Mouse (Mus musculus) adrenal gland, postnatal 4 days (tissue): ENCODE results near the gene Rnh1. TPM values are rescaled to one million over a fixed set of nuclear protein-coding genes. Genes with fewer than 3 reads are reported as not detected.

Experiments used
- DNase-seq, 2 experiments: peaks; one replicate each; pipeline ENCODE4 v3.0.0; 2021 to 2022; ENCODE audit warnings: low spot score in 2 of 2, mixed read lengths in 2 of 2
- long read RNA-seq, 2 experiments: library from polyadenylated mRNA; stranded (forward); transcript quantifications; one replicate each; pipeline ENCODE4 v2.0.0; 2021
- total RNA-seq, 2 experiments: library from RNA; stranded (reverse); gene quantifications; 2 replicates each; pipeline ENCODE4 v1.2.3; 2021

Gene Rnh1
- total RNA-seq, result 100 to 1,000 TPM; 179 to 186 TPM
- long read RNA-seq, experiment 1, transcript Rnh1-201 (10 exons, 2,091 nt), result major isoform, 118 of 286 reads
- long read RNA-seq, experiment 1, transcript Rnh1-202 (10 exons, 1,656 nt), result minor isoform, 76 of 286 reads
- long read RNA-seq, experiment 1, transcript Rnh1-204 (10 exons, 1,658 nt), result minor isoform, 8 of 286 reads
- long read RNA-seq, experiment 1, partial matches to known transcripts, result 76 of 286 reads
- long read RNA-seq, experiment 1, other reads (novel, unspliced or antisense), result 8 of 286 reads
- long read RNA-seq, experiment 2, transcript Rnh1-204 (10 exons, 1,658 nt), result minor isoform, 13 of 484 reads
- long read RNA-seq, experiment 2, transcript Rnh1-202 (10 exons, 1,656 nt), result minor isoform, 135 of 484 reads
- long read RNA-seq, experiment 2, transcript Rnh1-201 (10 exons, 2,091 nt), result major isoform, 220 of 484 reads
- long read RNA-seq, experiment 2, partial matches to known transcripts, result 81 of 484 reads
- long read RNA-seq, experiment 2, other reads (novel, unspliced or antisense), result 35 of 484 reads

GRCm38 (mm10) chr7:141172116-141173006, at the start of gene Rnh1:
Rnh1 (minus strand) TSS chr7:141172857.
- peak; percentile 76 to 82 for DNase-seq

GRCm38 (mm10) chr7:141222126-141222467, 49.4 kb upstream of the Rnh1 start:
- no peak for DNase-seq

GRCm38 (mm10) chr7:141221249-141222125, 48.8 kb upstream of the Rnh1 start:
- peak; percentile 90 to 96 for DNase-seq

DNA sequence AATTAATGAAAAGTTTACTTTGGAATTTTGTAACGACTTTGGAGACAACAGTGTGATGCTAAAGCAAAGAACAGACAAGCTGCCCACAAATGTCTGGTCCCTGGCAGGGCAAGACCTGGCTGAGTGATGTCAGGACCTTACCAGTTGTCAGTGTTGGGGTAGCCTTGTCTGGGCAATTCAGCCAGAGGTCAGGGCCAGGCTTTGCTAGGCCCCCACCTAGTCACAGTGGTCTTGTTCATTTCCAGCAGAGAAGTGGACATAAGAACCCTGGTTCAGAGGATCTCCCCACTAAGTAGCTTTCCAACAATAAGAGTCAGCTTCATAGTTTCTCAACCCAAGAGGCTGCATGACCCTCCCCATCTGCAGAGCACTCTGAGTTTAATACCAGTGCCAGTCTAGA, 47.7 kb upstream of the Rnh1 start:
- no peak for DNase-seq

- DNase-seq, result no peak
These were observed 47.0 kb upstream of the Rnh1 start for GRCm38 (mm10) chr7:141219558-141220099.

DNA sequence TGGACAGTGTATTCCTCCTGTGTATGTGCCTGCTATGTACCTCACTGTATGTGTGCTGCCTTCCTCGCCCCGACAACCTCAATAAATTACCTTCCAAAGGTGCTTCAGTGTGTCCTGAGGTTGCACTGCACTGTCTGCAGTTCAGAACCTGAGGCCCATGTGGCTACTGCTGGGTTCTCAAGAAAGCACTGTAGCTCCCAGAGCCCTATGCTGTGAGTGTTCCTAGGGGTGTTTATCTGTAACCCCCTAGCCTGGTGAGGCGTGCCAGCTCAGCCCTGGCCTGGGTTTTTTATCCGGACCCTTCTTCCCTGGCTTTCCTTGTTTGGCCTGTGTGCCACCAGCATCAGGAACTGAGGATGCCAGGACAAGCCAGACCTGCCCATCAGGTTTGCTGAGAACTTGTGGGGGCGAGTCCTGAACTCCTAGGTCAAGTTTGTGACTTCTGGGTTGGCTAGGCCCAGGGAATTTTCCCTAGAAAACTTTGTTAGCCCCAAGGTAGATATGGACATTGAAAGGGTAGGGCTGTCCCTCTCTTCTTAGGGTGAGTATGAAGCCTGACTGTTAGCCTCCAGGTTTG, 46.0 kb upstream of the Rnh1 start:
- no peak for DNase-seq

DNA sequence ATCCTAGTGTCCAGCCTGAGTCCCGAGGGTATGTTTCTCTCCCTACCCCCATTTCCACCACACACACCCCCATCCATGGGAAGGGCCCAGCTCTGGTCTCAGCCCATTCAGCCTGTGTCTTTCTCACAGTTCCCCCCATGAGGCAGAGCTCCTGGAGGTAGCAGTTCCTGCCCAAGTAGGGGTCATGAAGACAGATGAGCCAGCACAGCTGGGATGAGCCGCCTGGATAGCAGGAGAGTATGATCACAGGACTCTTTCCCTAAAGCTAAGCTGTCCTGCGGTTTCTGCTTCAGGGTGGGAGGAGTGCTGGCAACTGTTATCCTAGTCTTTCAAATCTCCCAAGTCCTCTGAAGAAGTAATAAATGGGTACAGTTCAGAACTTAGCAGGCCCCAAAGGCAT, 45.5 kb upstream of the Rnh1 start:
- DNase-seq, result no peak

- no peak for DNase-seq
These were observed 44.8 kb upstream of the Rnh1 start for GRCm38 (mm10) chr7:141217343-141218013.

DNA sequence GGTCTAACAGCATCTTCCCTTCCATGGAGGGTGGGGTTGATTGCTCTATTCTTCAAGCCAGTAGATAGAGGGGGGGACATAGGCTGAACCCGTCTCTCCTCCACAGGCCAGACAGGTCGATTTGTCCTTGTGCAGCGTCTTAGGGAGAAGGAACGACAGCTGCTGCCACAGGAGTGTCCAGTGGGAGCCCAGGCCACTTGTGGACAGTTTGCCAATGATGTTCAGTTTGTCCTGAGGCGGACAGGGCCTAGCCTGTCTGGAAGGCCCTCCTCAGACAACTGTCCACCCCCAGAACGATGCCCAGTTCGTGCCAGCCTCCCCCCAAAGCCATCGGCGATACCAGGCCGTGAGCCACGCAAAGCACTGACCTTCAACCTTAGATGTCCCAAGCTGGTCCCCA, 44.2 kb upstream of the Rnh1 start:
- no peak for DNase-seq

DNA sequence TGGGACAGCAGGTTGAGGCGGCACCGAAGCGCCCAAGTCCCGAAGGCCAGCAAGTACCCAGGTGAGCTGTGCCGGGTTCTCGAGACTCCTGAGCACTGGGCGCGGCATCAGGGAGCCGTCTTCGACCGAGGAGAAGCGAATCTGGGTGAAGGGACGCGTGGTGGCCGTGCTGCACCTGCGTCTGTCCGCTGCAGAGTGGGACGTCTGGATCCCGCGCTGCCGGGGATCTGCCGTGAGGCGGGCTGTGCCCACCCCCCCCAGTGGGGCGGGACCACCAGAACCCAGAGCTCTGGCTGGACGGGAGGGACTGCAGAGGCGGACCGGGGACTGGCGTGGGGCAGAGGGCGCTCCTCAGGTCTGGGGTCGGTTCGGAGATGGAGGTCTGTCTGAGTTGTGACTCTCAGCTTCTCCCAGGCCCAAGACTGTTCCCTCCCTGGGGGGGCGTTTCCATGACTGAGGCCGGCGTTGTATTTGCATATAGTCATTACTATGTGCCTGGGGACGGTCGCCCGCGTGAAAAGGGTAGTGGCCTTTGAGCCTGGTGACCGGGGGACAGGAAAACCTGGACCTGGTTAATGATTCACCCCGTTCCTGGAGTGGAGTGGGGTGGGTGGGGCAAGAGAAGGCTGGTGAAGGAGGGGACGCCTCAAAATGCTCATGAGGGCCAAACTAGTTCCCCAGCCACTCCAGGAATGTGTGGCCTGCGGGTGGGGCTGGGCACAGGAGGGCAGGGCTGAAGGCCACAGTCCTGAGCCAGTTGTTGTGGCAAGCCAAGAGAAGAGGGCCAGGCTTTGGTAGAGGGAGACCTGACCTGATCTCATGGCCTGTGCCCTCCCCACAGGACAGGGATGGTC, 43.5 kb upstream of the Rnh1 start:
- no peak for DNase-seq

DNA sequence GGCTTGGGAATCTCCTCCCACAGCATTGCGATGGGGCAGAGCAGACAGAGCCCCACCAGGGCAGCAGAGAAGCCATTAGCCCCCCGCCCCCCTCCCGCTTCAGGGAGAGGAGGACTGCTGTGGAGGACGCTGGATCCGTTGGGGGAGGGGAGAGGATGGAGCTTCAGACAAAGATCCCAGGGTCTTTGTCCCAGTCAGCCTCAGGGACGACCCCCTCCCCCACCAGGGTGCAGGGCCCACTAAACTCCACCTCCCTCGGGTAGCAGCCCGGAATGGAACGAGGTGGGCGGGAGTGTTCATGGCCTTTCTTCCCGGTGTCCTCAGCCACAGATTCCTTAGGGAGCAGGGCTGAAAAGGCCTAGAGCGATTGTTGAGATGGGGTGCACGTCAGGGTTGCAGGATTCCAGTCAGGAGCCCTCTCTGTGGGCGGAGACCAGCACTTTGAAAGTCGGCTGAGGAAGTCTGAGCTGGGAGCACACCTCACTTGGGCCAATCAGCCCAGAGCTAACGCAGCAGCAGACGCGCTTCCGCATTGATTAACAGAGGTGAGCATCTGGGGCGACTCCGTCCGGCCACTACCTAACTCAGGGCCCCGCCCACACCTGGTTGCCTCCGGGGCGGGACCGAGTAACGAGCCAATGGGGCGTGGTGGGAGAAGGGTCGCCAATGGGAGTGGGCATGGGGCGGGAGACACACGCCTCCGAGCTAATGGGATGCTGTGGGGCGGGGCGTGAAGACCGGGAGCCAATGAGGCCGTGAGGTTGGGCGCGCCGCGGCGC, 42.6 kb upstream of the Rnh1 start, which contains the start of gene Rassf7:
TSS of gene Rassf7 (plus strand) at position 760 of the 779 bp plus-strand sequence.
- peak; percentile 75 to 86 for DNase-seq

DNA sequence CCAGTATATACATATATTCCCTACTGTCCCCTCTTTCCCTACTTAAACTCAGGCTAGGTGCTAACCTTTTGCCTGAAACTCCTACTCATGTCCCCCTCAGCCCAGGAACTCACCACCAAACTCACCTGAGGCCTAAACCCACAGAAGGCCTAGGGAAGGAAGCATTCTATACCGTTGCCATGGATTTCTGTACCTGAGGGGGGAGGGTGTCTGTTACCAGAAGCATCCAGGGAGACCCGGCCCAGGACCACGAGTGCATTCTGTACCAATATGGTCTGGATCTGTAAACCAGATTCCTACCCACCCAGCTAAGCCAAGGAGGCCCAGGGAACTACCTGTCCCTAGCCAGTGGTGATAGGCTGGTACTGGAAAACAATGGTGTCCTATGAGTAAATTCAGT, 41.7 kb upstream of the Rnh1 start:
- no peak for DNase-seq

DNA sequence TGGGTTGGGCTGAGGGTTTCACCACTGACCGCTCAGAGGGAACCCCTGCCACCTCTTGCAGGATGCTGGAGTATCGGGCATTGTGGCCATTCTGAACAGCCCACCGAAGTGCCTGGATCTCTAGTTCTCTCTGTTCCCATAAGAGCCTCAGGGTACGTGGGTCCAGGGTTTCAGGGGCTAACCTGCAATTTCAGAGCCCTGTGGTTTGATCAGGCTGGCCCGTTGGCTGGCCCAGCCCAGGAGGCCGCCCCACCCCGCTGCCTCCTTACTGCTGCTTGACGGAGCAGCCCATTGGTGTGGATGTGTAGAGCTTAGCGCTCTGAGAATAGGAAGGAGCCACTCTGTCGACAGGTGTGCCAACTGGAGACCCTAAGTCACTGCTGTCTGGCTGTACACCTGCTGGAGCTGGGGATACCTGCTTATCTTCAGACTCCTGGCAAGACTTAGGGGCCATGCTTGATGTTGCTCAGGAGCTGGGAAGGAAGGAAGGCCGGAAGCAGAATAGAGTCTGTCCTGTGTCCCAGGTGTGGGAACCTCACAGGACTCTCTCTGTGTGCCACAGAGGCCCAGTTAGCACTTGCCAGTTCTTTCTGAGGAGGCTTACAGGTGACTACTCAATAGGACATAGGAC, 41.1 kb upstream of the Rnh1 start, which contains the start of gene Lmntd2:
TSS of gene Lmntd2 (minus strand) at position 476 of the 631 bp plus-strand sequence.
- no peak for DNase-seq

GRCm38 (mm10) chr7:141213133-141213532, 40.5 kb upstream of the Rnh1 start:
- no peak for DNase-seq

DNA sequence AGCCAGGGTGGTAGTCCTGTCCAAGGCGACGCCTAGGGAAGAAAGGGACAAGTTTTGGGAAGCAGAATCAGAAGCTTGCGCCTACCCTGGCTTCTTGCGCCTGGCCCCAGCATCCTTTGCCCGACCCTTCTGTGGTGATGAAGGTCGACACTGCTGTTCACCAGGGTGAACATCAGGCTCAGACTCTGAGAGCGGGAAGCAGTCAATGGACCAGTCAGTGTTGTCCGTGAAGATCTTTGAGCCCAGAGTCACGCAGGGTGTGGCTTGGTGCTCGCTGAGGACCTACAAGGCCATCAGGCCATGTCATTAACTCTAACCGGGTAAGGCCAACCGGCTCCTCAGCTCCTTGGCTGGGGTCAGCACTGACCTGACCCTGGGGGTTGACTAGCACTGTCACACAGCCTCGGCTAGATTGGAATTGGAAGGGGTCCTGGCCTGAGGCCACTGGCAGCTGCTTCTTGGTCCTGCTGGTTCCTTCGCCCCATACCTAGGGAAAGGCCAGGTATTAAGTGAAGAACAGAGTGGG, 38.0 kb upstream of the Rnh1 start:
- no peak for DNase-seq

GRCm38 (mm10) chr7:141210137-141210536, 37.5 kb upstream of the Rnh1 start:
- no peak for DNase-seq

DNA sequence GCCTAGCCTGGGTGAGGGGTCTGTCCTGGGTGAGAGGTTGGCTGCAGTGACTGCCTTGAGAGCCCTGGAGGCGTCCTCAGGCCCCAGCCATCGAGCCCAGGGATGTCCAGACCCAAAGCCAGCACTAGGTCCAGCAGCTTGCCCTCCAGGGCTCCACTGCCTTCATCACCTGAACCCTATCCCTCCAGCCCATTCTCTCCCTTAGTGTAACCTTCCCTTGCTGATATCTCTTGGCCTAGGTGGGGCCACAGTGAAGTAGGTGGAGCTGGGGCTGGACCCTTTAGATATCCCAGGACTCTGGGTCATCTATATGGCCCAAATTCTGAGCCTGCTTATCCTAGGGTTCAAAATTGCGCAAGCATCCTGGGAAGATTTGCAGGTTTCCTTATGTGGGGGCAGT, 36.9 kb upstream of the Rnh1 start:
- no peak for DNase-seq
